Mouse (Mus musculus) heart, postnatal 4 days (tissue): ENCODE data around the gene Olfr1396. TPM values are rescaled to one million over a fixed set of nuclear protein-coding genes. Genes with fewer than 3 reads are reported as not detected.
"Not testable (repeated sequence)": the region's sequence is repeated elsewhere in the genome, so short reads cannot be mapped to it uniquely, and the experiment has no call there.

Experiments
- DNase-seq: peaks from one replicate; pipeline ENCODE4 v3.0.0; 2021
- total RNA-seq, 2 experiments: library from RNA; stranded (reverse); gene quantifications; 2 replicates each; pipeline ENCODE4 v1.2.3; 2021

Olfr1396 gene
- total RNA-seq, 2 experiments from 2014 or later = 0.63 to 1.1 TPM

- DNase-seq = no peak
These were observed 24.8 kb downstream of the Olfr1396 start for GRCm38 (mm10) chr11:49089735-49090507.

GRCm38 (mm10) chr11:49088990-49089652 lies 25.6 kb downstream of the Olfr1396 start:
- no peak for DNase-seq

GRCm38 (mm10) chr11:49087830-49088616 lies 26.7 kb downstream of the Olfr1396 start:
- peak; percentile 28 for DNase-seq

GRCm38 (mm10) chr11:49086858-49087361 lies 27.8 kb downstream of the Olfr1396 start:
- DNase-seq = no peak

GRCm38 (mm10) chr11:49084875-49085274 lies 29.8 kb downstream of the Olfr1396 start:
- no peak for DNase-seq

GRCm38 (mm10) chr11:49084385-49084784 lies 30.3 kb downstream of the Olfr1396 start:
- DNase-seq = no peak

- no peak for DNase-seq
These were observed 30.9 kb downstream of the Olfr1396 start for GRCm38 (mm10) chr11:49083808-49084207.

GRCm38 (mm10) chr11:49083146-49083545 lies 31.5 kb downstream of the Olfr1396 start:
- no peak for DNase-seq

GRCm38 (mm10) chr11:49081886-49082285 lies 32.8 kb downstream of the Olfr1396 start:
- no peak for DNase-seq

- no peak for DNase-seq
These were observed 33.3 kb downstream of the Olfr1396 start for GRCm38 (mm10) chr11:49081356-49081755.

GRCm38 (mm10) chr11:49080636-49081035 lies 34.0 kb downstream of the Olfr1396 start:
- DNase-seq = no peak

- no peak for DNase-seq
These were observed 36.0 kb downstream of the Olfr1396 start for GRCm38 (mm10) chr11:49078719-49079118.

- no peak for DNase-seq
These were observed 37.7 kb downstream of the Olfr1396 start for GRCm38 (mm10) chr11:49077012-49077411.

GRCm38 (mm10) chr11:49076001-49076757 lies 38.5 kb downstream of the Olfr1396 start, which contains the start of gene Ifi47:
Gene Ifi47 (plus strand): TSS chr11:49076587.
- peak; percentile 41 for DNase-seq

GRCm38 (mm10) chr11:49068358-49068757 lies 46.3 kb downstream of the Olfr1396 start:
- DNase-seq = no peak

GRCm38 (mm10) chr11:49063713-49064469 lies 50.8 kb downstream of the Olfr1396 start, which contains the start of gene Tgtp2:
Gene Tgtp2 (minus strand): TSS chr11:49064206.
- not testable (repeated sequence) for DNase-seq

GRCm38 (mm10) chr11:49061865-49062264 lies 52.8 kb downstream of the Olfr1396 start:
- DNase-seq = not testable (repeated sequence)

- not testable (repeated sequence) for DNase-seq
These were observed 54.6 kb downstream of the Olfr1396 start for GRCm38 (mm10) chr11:49060061-49060460.
